Mouse (Mus musculus) neural tube, embryonic 14.5 days (tissue): ENCODE results near the gene Phactr3. TPM values are rescaled to one million over a fixed set of nuclear protein-coding genes. Genes with fewer than 3 reads are reported as not detected.

ENCODE experiments used
- ATAC-seq: fragments of 200-750 bp; cut with Nextera tagmentation; 2 replicates; pipeline ENCODE4 v1.8.0; 2017; ENCODE audit warnings: low read depth, mild to moderate bottlenecking, moderate TSS enrichment, moderate library complexity
- H3K27ac ChIP-seq: fragments of 300-500 bp; sonication (generic); 2 replicates; pipeline ENCODE4 v1.5.1; 2014; ENCODE audit warnings: low read depth, mild to moderate bottlenecking, control low read depth, low read length, moderate library complexity, mixed read lengths
- H3K27me3 ChIP-seq: fragments of 300-500 bp; sonication (generic); 2 replicates; pipeline ENCODE4 v1.6.1; 2014; ENCODE audit warnings: low read length; ENCODE audit not compliant: control insufficient read depth, insufficient read depth
- H3K36me3 ChIP-seq: fragments of 300-500 bp; sonication (generic); 2 replicates; pipeline ENCODE4 v1.6.1; 2014; ENCODE audit warnings: low read length, mixed read lengths; ENCODE audit not compliant: control insufficient read depth, insufficient read depth
- H3K4me1 ChIP-seq: fragments of 300-500 bp; sonication (generic); 2 replicates; pipeline ENCODE4 v1.6.1; 2014; ENCODE audit warnings: low read length; ENCODE audit not compliant: control insufficient read depth, insufficient read depth
- H3K4me2 ChIP-seq: fragments of 300-500 bp; sonication (generic); 2 replicates; pipeline ENCODE4 v1.6.1; 2014; ENCODE audit warnings: mild to moderate bottlenecking, low read depth, low read length, control low read depth
- H3K4me3 ChIP-seq: fragments of 300-500 bp; sonication (generic); 2 replicates; pipeline ENCODE4 v1.5.1; 2014; ENCODE audit warnings: low read depth, low read length, control low read depth, mixed read lengths
- H3K9ac ChIP-seq: fragments of 300-500 bp; sonication (generic); replicated peaks from 2 replicates; pipeline ENCODE4 v1.6.1; 2014; ENCODE audit warnings: low read depth, mild to moderate bottlenecking, control low read depth, low read length, mixed read lengths
- H3K9me3 ChIP-seq: fragments of 300-500 bp; sonication (generic); 2 replicates; pipeline ENCODE4 v1.6.1; 2016; ENCODE audit warnings: low read length; ENCODE audit not compliant: control insufficient read depth
- WGBS: fragments of 180-500 bp; shearing (Covaris S2); extraction: QIAGEN DNeasy Blood & Tissue Kit; methylation state at CpG from one replicate; pipeline ENCODE4 v1.1.7; 2014; 5-methylcytosine and 5-hydroxymethylcytosine counted together
- polyA plus RNA-seq: library from polyadenylated mRNA; unstranded; fragments of >200 nt; fragmentation: Nextera tagmentation; extraction: Ambion mirVana; gene quantifications from 2 replicates; pipeline ENCODE4 v1.2.1, GENCODE M21; 2014

The Phactr3 gene
- polyA plus RNA-seq, 1 experiment from 2014 or later, result 66.9 TPM

- H3K36me3 ChIP-seq, result no peaks in the 10 kb centered on the region
- no peak overlapping the region for H3K27ac ChIP-seq
- no peak overlapping the region for H3K4me2 ChIP-seq
- H3K4me1 ChIP-seq, result peaks cover 7% of the 10 kb centered on the region; the same call in 1 of the 2 replicates
- no peak overlapping the region for H3K9ac ChIP-seq
- H3K4me3 ChIP-seq, result no peak overlapping the region
- ATAC-seq, result no peak
- WGBS, result 61% methylated on average over 2 of the region's 2 CpGs
- H3K27me3 ChIP-seq, result no peaks in the 10 kb centered on the region
- H3K9me3 ChIP-seq, result no peaks in the 10 kb centered on the region
These were observed 74.7 kb downstream of the Phactr3 start for GRCm38 (mm10) chr2:178193445-178193844.

- H3K4me3 ChIP-seq, result no peak overlapping the region
- no peaks in the 10 kb centered on the region for H3K9me3 ChIP-seq
- H3K36me3 ChIP-seq, result no peaks in the 10 kb centered on the region
- 75% methylated on average over 5 of the region's 5 CpGs for WGBS
- H3K4me2 ChIP-seq, result no peak overlapping the region
- peaks cover 7% of the 10 kb centered on the region; the same call in 1 of the 2 replicates for H3K4me1 ChIP-seq
- no peak overlapping the region for H3K9ac ChIP-seq
- ATAC-seq, result no peak
- no peak overlapping the region for H3K27ac ChIP-seq
- H3K27me3 ChIP-seq, result no peaks in the 10 kb centered on the region
These were observed 76.1 kb downstream of the Phactr3 start for GRCm38 (mm10) chr2:178194908-178195307.

GRCm38 (mm10) chr2:178196038-178196437 is 77.3 kb downstream of the Phactr3 start:
- Histone ChIP-seq H3K4me2 (no peak overlapping the region), H3K27me3 (no peaks in the 10 kb centered on the region), H3K9me3 (no peaks in the 10 kb centered on the region), H3K4me3 (no peak overlapping the region), H3K27ac (no peak overlapping the region), H3K4me1 (peaks cover 7% of the 10 kb centered on the region; the same call in 1 of the 2 replicates), H3K9ac (no peak overlapping the region), H3K36me3 (no peaks in the 10 kb centered on the region)
- ATAC-seq, result 0 out of 2 replicates have a peak, but pooled peaks have one; percentile 24
- WGBS, result 92% methylated on average over 6 of the region's 6 CpGs

GRCm38 (mm10) chr2:178197542-178197941 is 78.8 kb downstream of the Phactr3 start:
- no peak overlapping the region for H3K4me3 ChIP-seq
- no peaks in the 10 kb centered on the region for H3K36me3 ChIP-seq
- H3K9me3 ChIP-seq, result no peaks in the 10 kb centered on the region
- H3K27ac ChIP-seq, result no peak overlapping the region
- 93% methylated on average over 1 of the region's 1 CpGs for WGBS
- H3K9ac ChIP-seq, result no peak overlapping the region
- ATAC-seq, result no peak
- no peak overlapping the region for H3K4me2 ChIP-seq
- peaks cover 6% of the 10 kb centered on the region; the same call in 1 of the 2 replicates for H3K4me1 ChIP-seq
- no peaks in the 10 kb centered on the region for H3K27me3 ChIP-seq

- H3K4me3 ChIP-seq, result no peak overlapping the region
- H3K9ac ChIP-seq, result no peak overlapping the region
- no peaks in the 10 kb centered on the region for H3K4me1 ChIP-seq
- no peak for ATAC-seq
- H3K9me3 ChIP-seq, result no peaks in the 10 kb centered on the region
- 88% methylated on average over 10 of the region's 10 CpGs for WGBS
- no peak overlapping the region for H3K4me2 ChIP-seq
- H3K27me3 ChIP-seq, result no peaks in the 10 kb centered on the region
- H3K27ac ChIP-seq, result no peak overlapping the region
- H3K36me3 ChIP-seq, result no peaks in the 10 kb centered on the region
These were observed 85.7 kb downstream of the Phactr3 start for GRCm38 (mm10) chr2:178204455-178204854.

- 79% methylated on average over 5 of the region's 5 CpGs for WGBS
- no peaks in the 10 kb centered on the region for H3K36me3 ChIP-seq
- H3K27ac ChIP-seq, result no peak overlapping the region
- no peak for ATAC-seq
- H3K9ac ChIP-seq, result no peak overlapping the region
- no peak overlapping the region for H3K4me3 ChIP-seq
- no peaks in the 10 kb centered on the region for H3K4me1 ChIP-seq
- H3K27me3 ChIP-seq, result no peaks in the 10 kb centered on the region
- no peaks in the 10 kb centered on the region for H3K9me3 ChIP-seq
- no peak overlapping the region for H3K4me2 ChIP-seq
These were observed 89.4 kb downstream of the Phactr3 start for GRCm38 (mm10) chr2:178208186-178208600.

- no peak for ATAC-seq
- H3K36me3 ChIP-seq, result no peaks in the 10 kb centered on the region
- H3K27me3 ChIP-seq, result no peaks in the 10 kb centered on the region
- no peaks in the 10 kb centered on the region for H3K9me3 ChIP-seq
- no peak overlapping the region for H3K27ac ChIP-seq
- H3K4me2 ChIP-seq, result no peak overlapping the region
- H3K4me1 ChIP-seq, result no peaks in the 10 kb centered on the region
- WGBS, result 86% methylated on average over 2 of the region's 2 CpGs
- no peak overlapping the region for H3K4me3 ChIP-seq
- H3K9ac ChIP-seq, result no peak overlapping the region
These were observed 95.1 kb downstream of the Phactr3 start for GRCm38 (mm10) chr2:178213826-178214225.

- no peak overlapping the region for H3K4me2 ChIP-seq
- no peak for ATAC-seq
- no peak overlapping the region for H3K27ac ChIP-seq
- H3K27me3 ChIP-seq, result no peaks in the 10 kb centered on the region
- WGBS, result 89% methylated on average over 1 of the region's 1 CpGs
- no peaks in the 10 kb centered on the region for H3K4me1 ChIP-seq
- no peaks in the 10 kb centered on the region for H3K36me3 ChIP-seq
- H3K4me3 ChIP-seq, result no peak overlapping the region
- H3K9ac ChIP-seq, result no peak overlapping the region
- H3K9me3 ChIP-seq, result no peaks in the 10 kb centered on the region
These were observed 95.8 kb downstream of the Phactr3 start for GRCm38 (mm10) chr2:178214531-178214930.

GRCm38 (mm10) chr2:178218461-178218860 is 99.7 kb downstream of the Phactr3 start:
- Histone ChIP-seq H3K9ac (no peak overlapping the region), H3K9me3 (no peaks in the 10 kb centered on the region), H3K27me3 (no peaks in the 10 kb centered on the region), H3K36me3 (no peaks in the 10 kb centered on the region), H3K27ac (no peak overlapping the region), H3K4me3 (no peak overlapping the region), H3K4me1 (no peaks in the 10 kb centered on the region), H3K4me2 (no peak overlapping the region)
- 62% methylated on average over 4 of the region's 4 CpGs for WGBS
- no peak for ATAC-seq
